Comparison of ENCODE assay signal across 19 mouse cellular contexts in the genomic region with DNA sequence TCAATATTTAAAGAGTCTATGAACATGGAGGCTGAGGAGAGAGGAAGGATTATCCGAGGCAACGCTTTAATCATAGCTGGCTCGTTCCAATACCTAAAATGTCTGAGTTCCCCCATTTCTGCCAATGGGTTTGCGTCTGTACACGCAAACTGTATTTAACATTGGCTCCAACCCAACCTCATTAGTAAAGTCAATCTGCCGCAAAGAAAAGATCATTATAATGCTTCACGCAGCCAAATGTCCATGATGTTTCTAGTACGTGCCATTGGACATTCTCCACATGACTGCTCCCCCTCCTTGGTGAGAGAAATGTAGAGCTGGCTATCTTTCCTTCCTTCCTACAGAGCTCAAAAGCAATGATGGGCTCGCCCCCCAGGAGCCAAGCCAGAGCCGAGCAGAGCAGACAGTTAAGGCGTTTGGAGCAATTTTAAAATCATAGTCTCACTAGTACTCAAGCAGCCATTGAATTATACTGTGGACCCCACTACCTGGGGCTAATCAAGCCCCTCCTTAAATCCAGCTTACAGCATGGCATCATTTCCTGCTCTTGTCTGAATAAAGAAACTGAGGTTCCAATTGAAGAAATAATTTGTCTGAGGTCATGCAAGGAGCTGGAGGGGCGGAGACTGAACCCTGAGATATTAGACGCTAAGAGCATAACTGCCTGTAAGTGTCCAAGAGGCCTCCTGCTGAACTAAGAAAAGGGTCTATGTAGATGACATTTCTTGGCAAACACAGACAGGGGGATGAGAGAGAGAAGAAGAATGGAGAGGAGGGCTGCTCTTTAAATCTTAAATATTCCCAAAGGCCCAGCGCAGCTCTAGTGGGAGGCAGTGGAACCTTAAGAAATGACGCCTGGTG.
DNase-seq lines count a peak whose midpoint lies in the region; ATAC-seq and TF ChIP-seq lines count a peak whose summit lies in the region.
"Had no signal": no experiment of that assay in that cellular context is flagged by ENCODE, and none has a peak within 500 bp of the region (broad histone marks: within the 10 kb centered on the region; RNA-seq: fewer than 3 reads in every experiment).

No protein-coding gene starts in this region.

- no peak overlapping the region for H3K4me3 ChIP-seq in midbrain, embryonic 14.5 days (replicated peaks; ENCODE audit: low read depth, low read length)
- no peak overlapping the region for H3K4me3 ChIP-seq in midbrain, embryonic 10.5 days
- H3K4me3 ChIP-seq in forebrain, postnatal 0 days (ENCODE audit: low read depth, low read length) = no peak overlapping the region
- H3K4me3 ChIP-seq: embryonic facial prominence, embryonic 15.5 days; gastrocnemius, adult 2 months; midbrain, embryonic 12.5 days had no signal

- H3K4me1 ChIP-seq in midbrain, embryonic 14.5 days (ENCODE audit: control insufficient read depth, insufficient read depth, low read length) = no peaks in the 10 kb centered on the region
- H3K4me1 ChIP-seq in midbrain, embryonic 10.5 days = no peaks in the 10 kb centered on the region
- H3K4me1 ChIP-seq in forebrain, postnatal 0 days (ENCODE audit: insufficient read depth) = 0 out of 2 replicates have a peak, but pooled peaks cover 15% of the 10 kb centered on the region
- H3K4me1 ChIP-seq: midbrain, embryonic 12.5 days had no signal

- TF ChIP-seq CTCF in forebrain, postnatal 0 days (IDR thresholded peaks at IDR 0.05; ENCODE audit: low read depth) = no peak

- 81% methylated on average over 15 of the region's 15 CpGs for WGBS in midbrain, embryonic 14.5 days
- WGBS in midbrain, embryonic 10.5 days = 91% methylated on average over 15 of the region's 15 CpGs
- WGBS in forebrain, postnatal 0 days = 45% methylated on average over 15 of the region's 15 CpGs

- H3K9ac ChIP-seq in midbrain, embryonic 14.5 days (replicated peaks; ENCODE audit: low read length) = no peak overlapping the region
- H3K9ac ChIP-seq in forebrain, postnatal 0 days = no peak overlapping the region
- H3K9ac ChIP-seq: embryonic facial prominence, embryonic 15.5 days; midbrain, embryonic 12.5 days had no signal

- H3K9me3 ChIP-seq in midbrain, embryonic 14.5 days (ENCODE audit: control insufficient read depth, low read length) = no peaks in the 10 kb centered on the region
- H3K9me3 ChIP-seq in midbrain, embryonic 10.5 days (replicated peaks) = no peaks in the 10 kb centered on the region
- H3K9me3 ChIP-seq in forebrain, postnatal 0 days (ENCODE audit: low read length) = no peaks in the 10 kb centered on the region
- H3K9me3 ChIP-seq: embryonic facial prominence, embryonic 15.5 days; G1E; midbrain, embryonic 12.5 days had no signal

- no peak overlapping the region for H3K4me2 ChIP-seq in midbrain, embryonic 14.5 days (ENCODE audit: low read length)
- H3K4me2 ChIP-seq in forebrain, postnatal 0 days (ENCODE audit: low read depth) = no peak overlapping the region
- H3K4me2 ChIP-seq: embryonic facial prominence, embryonic 15.5 days; midbrain, embryonic 12.5 days had no signal

- peak; percentile 73 to 82 for DNase-seq in cerebellum, postnatal 10 days
- DNase-seq in cerebellum, adult 11 months = no peak
- DNase-seq in layer of hippocampus, adult 11-12 months (ENCODE audit: low spot score) = peak; percentile 18
- DNase-seq in layer of hippocampus, postnatal 25 days (ENCODE audit: extremely low spot score in 1 of 2, low spot score in 1 of 2) = no peak
- DNase-seq in midbrain, embryonic 14.5 days = peak; percentile 27
- DNase-seq in midbrain, embryonic 10.5 days (ENCODE audit: low spot score) = no peak
- peak; percentile 88 for DNase-seq in forebrain, postnatal 0 days
- DNase-seq in testis, postnatal 14 days (ENCODE audit: low spot score) = no peak
- DNase-seq: adrenal gland, postnatal 36 days; embryo, embryonic 11 days; gastrocnemius, adult 2 months; lung, adult 18-20 months; right cerebral cortex, postnatal 14 days; thymus, postnatal 25 days had no signal

- ATAC-seq in midbrain, embryonic 14.5 days (ENCODE audit: low FRiP score, low TSS enrichment) = no peak
- ATAC-seq in forebrain, postnatal 0 days = peak; percentile 81
- ATAC-seq: CD4-positive, CD25-positive, alpha-beta regulatory T cell, adult 4 months; intestine, embryonic 16.5 days had no signal

- no peaks in the 10 kb centered on the region for H3K27me3 ChIP-seq in midbrain, embryonic 14.5 days (ENCODE audit: control insufficient read depth, insufficient read depth, low read length)
- H3K27me3 ChIP-seq in midbrain, embryonic 10.5 days (ENCODE audit: low read depth, poor library complexity, severe bottlenecking) = no peaks in the 10 kb centered on the region
- H3K27me3 ChIP-seq in forebrain, postnatal 0 days (ENCODE audit: insufficient read depth, low read length) = no peaks in the 10 kb centered on the region
- H3K27me3 ChIP-seq: embryonic facial prominence, embryonic 15.5 days; midbrain, embryonic 12.5 days had no signal

- H3K36me3 ChIP-seq in midbrain, embryonic 14.5 days (ENCODE audit: control insufficient read depth, insufficient read depth, low read length) = no peaks in the 10 kb centered on the region
- H3K36me3 ChIP-seq in midbrain, embryonic 10.5 days = no peaks in the 10 kb centered on the region
- no peaks in the 10 kb centered on the region for H3K36me3 ChIP-seq in forebrain, postnatal 0 days (ENCODE audit: insufficient read depth)
- H3K36me3 ChIP-seq: embryonic facial prominence, embryonic 15.5 days; G1E; midbrain, embryonic 12.5 days had no signal

- H3K27ac ChIP-seq in midbrain, embryonic 14.5 days (replicated peaks; ENCODE audit: low read depth, low read length) = no peak overlapping the region
- no peak overlapping the region for H3K27ac ChIP-seq in midbrain, embryonic 10.5 days (replicated peaks)
- H3K27ac ChIP-seq in forebrain, postnatal 0 days (ENCODE audit: low read depth, low read length) = peak overlapping the region; percentile 71
- H3K27ac ChIP-seq: embryonic facial prominence, embryonic 15.5 days; gastrocnemius, adult 2 months; midbrain, embryonic 12.5 days had no signal

Comparison
In these comparisons a context has a peak if more than half of its experiments do, and no peak if none do; other contexts are left out.
1. DNase-seq: peak in cerebellum, postnatal 10 days (2 of 2), layer of hippocampus, adult 11-12 months (single experiment), midbrain, embryonic 14.5 days (single experiment) and forebrain, postnatal 0 days (single experiment); none in cerebellum, adult 11 months (single experiment), layer of hippocampus, postnatal 25 days (0 of 2), midbrain, embryonic 10.5 days (single experiment) and testis, postnatal 14 days (single experiment).